Mouse (Mus musculus): ENCODE measurements around the gene Scfd2. TPM values are rescaled to one million over a fixed set of nuclear protein-coding genes. Genes with fewer than 3 reads are reported as not detected.

Scfd2 gene
- polyA plus RNA-seq, 1 experiment, result 0.18 TPM

DNA sequence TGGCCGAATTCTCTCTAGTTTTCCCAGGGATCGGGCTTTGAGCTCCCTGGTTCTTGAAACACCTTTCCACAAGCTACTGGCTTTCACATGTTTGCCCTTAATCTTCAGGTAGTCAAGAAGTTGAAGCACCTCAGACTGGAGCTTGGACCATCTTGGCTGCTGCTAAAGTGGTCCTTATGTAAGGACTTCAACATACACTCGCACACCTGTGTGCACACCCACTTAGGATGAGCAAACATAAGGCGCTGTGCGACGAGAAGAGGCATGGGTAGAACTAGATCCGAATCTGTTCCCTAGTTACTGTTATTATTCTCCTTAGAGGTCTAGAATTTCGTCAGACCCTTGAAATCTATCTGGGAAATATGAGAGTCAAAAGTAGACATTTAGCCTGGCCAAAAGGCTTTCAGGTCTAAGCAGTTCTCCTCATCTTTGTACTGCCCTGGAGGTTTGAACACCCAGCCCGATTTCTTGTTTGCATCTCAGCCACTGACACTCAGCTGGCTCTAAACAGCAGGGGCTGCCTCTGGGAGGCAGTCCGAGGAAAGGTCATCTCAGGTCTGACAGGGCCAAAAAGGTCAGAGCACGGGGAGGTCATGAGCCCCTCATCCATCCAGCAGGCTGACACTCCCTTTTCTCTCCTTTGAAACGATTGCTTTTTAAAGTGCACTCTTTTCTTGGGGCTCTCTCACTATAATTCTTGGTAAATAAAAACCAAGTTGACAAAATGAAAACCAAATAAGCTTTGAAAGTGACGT is 290.5 kb downstream of the Scfd2 start:
- Histone ChIP-seq H3K27me3 (ENCODE audit: control insufficient read depth) (no peaks in the 10 kb centered on the region), H3K9me3 (ENCODE audit: control insufficient read depth, low read length) (no peaks in the 10 kb centered on the region), H3K4me3 (replicated peaks) (no peak overlapping the region), H3K36me3 (ENCODE audit: control insufficient read depth) (no peaks in the 10 kb centered on the region), H3K4me1 (ENCODE audit: control insufficient read depth) (no peaks in the 10 kb centered on the region)
- no peak for TF ChIP-seq GATA1 (IDR thresholded peaks at IDR 0.05; ENCODE audit: low read length)
- TF ChIP-seq TAL1 (IDR thresholded peaks at IDR 0.05; ENCODE audit: low read length), result no peak

DNA sequence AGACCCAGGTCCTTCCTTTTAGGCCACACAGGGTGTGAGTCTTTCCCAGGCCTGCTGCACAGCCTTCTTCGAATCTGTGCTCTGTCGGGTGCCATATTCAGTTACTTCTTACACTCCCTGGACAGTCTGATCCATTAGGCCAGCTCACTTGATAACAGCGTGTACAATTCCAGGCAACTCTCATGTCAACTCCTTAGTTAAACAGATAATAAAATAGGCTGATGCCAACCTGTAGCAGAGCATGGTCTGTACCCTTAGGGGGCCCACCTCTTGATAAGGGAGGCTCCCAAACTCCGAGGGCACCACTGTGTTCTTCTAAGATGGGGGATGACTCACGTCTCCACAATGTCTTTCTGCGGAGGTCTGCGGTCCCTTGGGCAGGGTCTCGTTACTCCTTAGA is 291.3 kb downstream of the Scfd2 start:
- Histone ChIP-seq H3K27me3 (ENCODE audit: control insufficient read depth) (no peaks in the 10 kb centered on the region), H3K4me3 (replicated peaks) (no peak overlapping the region), H3K9me3 (ENCODE audit: control insufficient read depth, low read length) (no peaks in the 10 kb centered on the region), H3K4me1 (ENCODE audit: control insufficient read depth) (no peaks in the 10 kb centered on the region), H3K36me3 (ENCODE audit: control insufficient read depth) (no peaks in the 10 kb centered on the region)
- TF ChIP-seq TAL1 (IDR thresholded peaks at IDR 0.05; ENCODE audit: low read length) (no peak), GATA1 (IDR thresholded peaks at IDR 0.05; ENCODE audit: low read length) (no peak)

DNA sequence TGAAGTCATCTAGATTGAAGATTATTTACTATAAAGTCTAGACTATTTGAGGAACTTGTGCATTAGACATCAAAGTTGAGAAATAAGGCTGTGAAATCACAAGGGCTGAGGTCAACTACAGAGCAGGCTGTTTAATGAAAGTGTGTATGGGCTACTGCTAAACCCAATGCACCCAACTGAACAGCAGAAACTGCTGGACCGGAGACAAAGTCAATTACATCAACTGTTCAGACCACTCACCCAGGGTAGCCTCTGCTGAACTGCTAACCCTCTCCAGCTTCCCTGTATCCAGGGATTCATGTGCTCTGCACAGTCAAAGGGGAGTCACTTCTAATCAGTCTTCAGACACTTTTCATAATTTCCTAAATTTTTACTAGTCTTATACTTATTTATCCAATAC is 292.2 kb downstream of the Scfd2 start:
- no peaks in the 10 kb centered on the region for H3K36me3 ChIP-seq (ENCODE audit: control insufficient read depth)
- H3K4me3 ChIP-seq (replicated peaks), result no peak overlapping the region
- H3K27me3 ChIP-seq (ENCODE audit: control insufficient read depth), result no peaks in the 10 kb centered on the region
- no peak for TF ChIP-seq TAL1 (IDR thresholded peaks at IDR 0.05; ENCODE audit: low read length)
- TF ChIP-seq GATA1 (IDR thresholded peaks at IDR 0.05; ENCODE audit: low read length), result no peak
- H3K4me1 ChIP-seq (ENCODE audit: control insufficient read depth), result no peaks in the 10 kb centered on the region
- no peaks in the 10 kb centered on the region for H3K9me3 ChIP-seq (ENCODE audit: control insufficient read depth, low read length)

DNA sequence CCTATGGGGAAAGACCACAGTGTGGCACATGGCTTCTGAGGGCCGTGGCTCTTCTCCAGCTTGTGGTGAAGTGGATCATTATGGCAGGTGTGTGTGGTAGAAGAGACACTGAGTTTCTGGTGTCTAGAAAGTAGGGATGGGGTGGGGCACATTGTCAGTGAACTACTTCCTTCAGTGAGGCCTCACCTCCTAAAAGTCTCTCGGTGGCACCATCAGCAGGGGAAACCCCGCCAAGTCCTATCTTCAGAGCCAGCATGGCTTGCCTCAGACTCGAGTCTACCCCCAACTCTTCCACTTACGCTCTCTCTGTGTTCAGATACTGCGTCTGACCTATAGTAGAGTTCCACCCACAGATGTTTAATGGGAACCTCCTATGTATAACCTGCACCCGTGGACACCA is 297.8 kb downstream of the Scfd2 start:
- H3K27me3 ChIP-seq (ENCODE audit: control insufficient read depth), result no peaks in the 10 kb centered on the region
- H3K36me3 ChIP-seq (ENCODE audit: control insufficient read depth), result no peaks in the 10 kb centered on the region
- TF ChIP-seq GATA1 (IDR thresholded peaks at IDR 0.05; ENCODE audit: low read length), result no peak
- no peak for TF ChIP-seq TAL1 (IDR thresholded peaks at IDR 0.05; ENCODE audit: low read length)
- H3K4me3 ChIP-seq (replicated peaks), result no peak overlapping the region
- H3K9me3 ChIP-seq (ENCODE audit: control insufficient read depth, low read length), result no peaks in the 10 kb centered on the region
- no peaks in the 10 kb centered on the region; the same call in 1 of the 2 replicates for H3K4me1 ChIP-seq (ENCODE audit: control insufficient read depth)

DNA sequence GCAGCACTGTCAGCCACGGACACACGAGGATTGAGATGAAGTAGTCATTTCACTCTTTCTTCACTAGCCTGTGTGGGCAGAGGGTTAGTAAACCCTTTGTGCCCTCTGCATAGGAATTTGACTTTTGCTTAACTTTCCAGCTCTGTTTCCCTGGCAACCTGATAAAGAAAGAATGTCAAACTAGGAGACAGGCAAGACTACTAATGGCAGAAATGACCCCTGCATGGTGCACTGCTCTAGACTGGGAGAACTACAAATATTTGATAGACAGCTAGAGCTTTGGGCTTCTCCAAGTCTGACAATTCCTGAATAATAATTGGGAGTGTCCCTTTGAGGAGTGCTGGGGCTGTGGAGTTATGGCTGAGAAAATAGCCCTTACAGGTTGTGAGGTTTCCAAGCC is 301.0 kb downstream of the Scfd2 start:
- no peak overlapping the region for H3K4me3 ChIP-seq (replicated peaks)
- no peaks in the 10 kb centered on the region; the same call in 1 of the 2 replicates for H3K4me1 ChIP-seq (ENCODE audit: control insufficient read depth)
- H3K9me3 ChIP-seq (ENCODE audit: control insufficient read depth, low read length), result no peaks in the 10 kb centered on the region
- no peaks in the 10 kb centered on the region for H3K36me3 ChIP-seq (ENCODE audit: control insufficient read depth)
- no peaks in the 10 kb centered on the region for H3K27me3 ChIP-seq (ENCODE audit: control insufficient read depth)
- TF ChIP-seq GATA1 (IDR thresholded peaks at IDR 0.05; ENCODE audit: low read length) (no peak), TAL1 (IDR thresholded peaks at IDR 0.05; ENCODE audit: low read length) (no peak)

DNA sequence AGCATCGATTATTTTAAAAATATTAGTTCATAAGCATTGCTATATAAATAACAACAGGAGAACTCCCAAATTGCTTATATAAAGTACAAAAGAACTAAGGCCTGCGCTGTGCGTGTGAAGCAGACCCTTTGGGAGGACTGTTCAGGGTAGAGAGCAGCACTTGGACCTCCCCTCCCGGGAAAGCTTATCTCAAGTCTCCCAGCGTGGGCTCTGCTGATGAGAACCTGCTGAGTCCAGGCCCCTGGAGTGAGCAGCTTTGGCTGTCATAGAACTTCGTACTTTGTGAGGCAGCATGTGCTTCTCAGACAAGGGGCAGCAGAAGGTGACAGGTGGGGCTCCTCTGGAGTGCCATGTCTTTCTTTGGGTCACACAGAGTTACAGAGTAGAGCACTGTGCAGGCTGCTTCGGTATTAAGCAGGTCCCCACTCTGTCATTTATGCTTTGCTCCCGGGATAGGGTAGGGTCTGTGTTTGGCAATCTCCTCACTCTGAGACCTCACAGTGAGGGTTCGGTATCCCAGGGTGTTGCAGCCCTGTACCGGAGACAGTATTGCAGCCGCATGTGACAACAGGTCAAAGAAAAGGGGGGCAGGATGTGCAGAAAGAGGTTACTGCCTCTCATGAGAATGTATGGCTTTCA is 301.7 kb downstream of the Scfd2 start:
- TF ChIP-seq GATA1 (IDR thresholded peaks at IDR 0.05; ENCODE audit: low read length), result no peak
- no peak for TF ChIP-seq TAL1 (IDR thresholded peaks at IDR 0.05; ENCODE audit: low read length)
- no peaks in the 10 kb centered on the region; the same call in 1 of the 2 replicates for H3K4me1 ChIP-seq (ENCODE audit: control insufficient read depth)
- H3K4me3 ChIP-seq (replicated peaks), result no peak overlapping the region
- no peaks in the 10 kb centered on the region for H3K9me3 ChIP-seq (ENCODE audit: control insufficient read depth, low read length)
- H3K27me3 ChIP-seq (ENCODE audit: control insufficient read depth), result no peaks in the 10 kb centered on the region
- no peaks in the 10 kb centered on the region for H3K36me3 ChIP-seq (ENCODE audit: control insufficient read depth)

DNA sequence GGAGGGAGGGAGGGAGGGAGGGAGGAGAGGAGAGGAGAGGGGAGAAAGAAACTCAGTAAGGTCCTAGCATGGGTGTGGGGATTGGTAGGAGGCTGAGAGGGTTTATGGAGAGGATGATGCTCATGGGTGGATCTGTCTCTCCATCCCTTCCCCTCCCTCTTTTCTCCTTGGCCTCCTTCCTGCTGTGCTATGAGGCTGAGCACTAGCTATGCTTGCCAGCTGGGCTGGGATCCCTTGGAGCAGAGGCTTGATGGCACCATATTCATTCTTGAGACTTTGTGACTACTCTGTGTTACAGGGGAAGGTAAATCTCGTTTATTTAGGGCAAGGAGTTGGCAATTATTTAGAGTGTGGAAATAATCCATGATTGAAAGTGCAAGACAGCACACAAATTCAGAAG is 302.6 kb downstream of the Scfd2 start:
- no peak for TF ChIP-seq TAL1 (IDR thresholded peaks at IDR 0.05; ENCODE audit: low read length)
- TF ChIP-seq GATA1 (IDR thresholded peaks at IDR 0.05; ENCODE audit: low read length), result no peak
- no peaks in the 10 kb centered on the region for H3K9me3 ChIP-seq (ENCODE audit: control insufficient read depth, low read length)
- no peak overlapping the region for H3K4me3 ChIP-seq (replicated peaks)
- no peaks in the 10 kb centered on the region; the same call in 1 of the 2 replicates for H3K4me1 ChIP-seq (ENCODE audit: control insufficient read depth)
- H3K27me3 ChIP-seq (ENCODE audit: control insufficient read depth), result no peaks in the 10 kb centered on the region
- no peaks in the 10 kb centered on the region for H3K36me3 ChIP-seq (ENCODE audit: control insufficient read depth)

DNA sequence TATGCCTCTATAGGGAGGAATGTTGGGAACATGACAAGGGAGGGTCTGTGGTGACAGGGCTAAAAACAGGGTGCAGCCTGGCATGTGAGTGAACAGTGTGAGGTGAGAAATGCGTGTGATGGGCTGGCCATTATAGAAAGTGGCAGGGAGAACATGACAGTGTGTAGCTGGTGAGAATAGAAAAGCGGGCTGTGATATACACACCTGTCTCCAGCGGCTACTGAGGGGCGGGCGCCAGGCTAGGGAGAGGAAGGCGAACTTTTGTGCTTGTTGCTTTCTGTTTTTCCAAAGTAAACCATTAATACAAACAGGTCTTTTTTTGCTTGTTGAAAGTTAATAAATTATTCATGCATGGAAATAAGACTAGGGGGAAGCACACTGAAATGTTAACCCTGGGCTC is 304.2 kb downstream of the Scfd2 start:
- TF ChIP-seq TAL1 (IDR thresholded peaks at IDR 0.05; ENCODE audit: low read length), result no peak
- no peak for TF ChIP-seq GATA1 (IDR thresholded peaks at IDR 0.05; ENCODE audit: low read length)
- Histone ChIP-seq H3K4me3 (replicated peaks) (no peak overlapping the region), H3K27me3 (ENCODE audit: control insufficient read depth) (no peaks in the 10 kb centered on the region), H3K9me3 (ENCODE audit: control insufficient read depth, low read length) (no peaks in the 10 kb centered on the region), H3K4me1 (ENCODE audit: control insufficient read depth) (no peaks in the 10 kb centered on the region; the same call in 1 of the 2 replicates), H3K36me3 (ENCODE audit: control insufficient read depth) (no peaks in the 10 kb centered on the region)

DNA sequence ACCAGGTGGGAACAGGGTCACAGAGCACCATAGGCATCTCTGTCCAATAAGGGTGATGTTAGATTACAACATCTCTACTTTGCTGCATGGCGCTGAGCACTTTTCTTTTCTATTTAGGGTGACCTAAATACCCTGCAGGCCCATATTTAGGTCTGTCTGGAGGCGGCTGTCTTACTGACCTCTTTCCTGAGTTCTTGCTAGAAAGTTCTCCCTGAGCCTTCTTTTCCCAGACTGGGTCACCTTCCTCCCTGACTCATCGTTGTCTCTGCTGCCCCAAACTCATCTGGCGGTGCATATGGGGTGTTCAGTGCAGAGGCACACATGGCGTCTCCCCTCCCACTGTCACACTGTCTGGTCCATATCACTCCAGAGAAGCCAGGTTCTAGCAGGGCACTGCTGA is 305.4 kb downstream of the Scfd2 start:
- H3K4me1 ChIP-seq (ENCODE audit: control insufficient read depth), result no peaks in the 10 kb centered on the region; the same call in 1 of the 2 replicates
- no peaks in the 10 kb centered on the region for H3K27me3 ChIP-seq (ENCODE audit: control insufficient read depth)
- no peak overlapping the region for H3K4me3 ChIP-seq (replicated peaks)
- H3K9me3 ChIP-seq (ENCODE audit: control insufficient read depth, low read length), result no peaks in the 10 kb centered on the region
- no peaks in the 10 kb centered on the region for H3K36me3 ChIP-seq (ENCODE audit: control insufficient read depth)
- TF ChIP-seq GATA1 (IDR thresholded peaks at IDR 0.05; ENCODE audit: low read length) (no peak), TAL1 (IDR thresholded peaks at IDR 0.05; ENCODE audit: low read length) (no peak)

Measured in erythroblast, embryonic 14.5 days (primary cell).